Mouse (Mus musculus): ENCODE measurements around the gene Elobl.

- TF ChIP-seq CTCF (IDR thresholded peaks at IDR 0.05; ENCODE audit: control insufficient read depth, insufficient read depth, insufficient read length): no peak
- no peak for TF ChIP-seq CEBPB (IDR thresholded peaks at IDR 0.05; ENCODE audit: low read depth)
- TF ChIP-seq MAX (IDR thresholded peaks at IDR 0.05): no peak
- no peak for TF ChIP-seq USF1 (IDR thresholded peaks at IDR 0.05; ENCODE audit: low read depth)
Observed at GRCm38 (mm10) chr11:89006404-89006803, 39.7 kb upstream of the Elobl start.
